Mouse (Mus musculus): ENCODE results near the gene Cpxm2. TPM values are rescaled to one million over a fixed set of nuclear protein-coding genes. Genes with fewer than 3 reads are reported as not detected.

Cpxm2 gene
- polyA plus RNA-seq, 1 experiment from 2014 or later, result 79.0 TPM

DNA sequence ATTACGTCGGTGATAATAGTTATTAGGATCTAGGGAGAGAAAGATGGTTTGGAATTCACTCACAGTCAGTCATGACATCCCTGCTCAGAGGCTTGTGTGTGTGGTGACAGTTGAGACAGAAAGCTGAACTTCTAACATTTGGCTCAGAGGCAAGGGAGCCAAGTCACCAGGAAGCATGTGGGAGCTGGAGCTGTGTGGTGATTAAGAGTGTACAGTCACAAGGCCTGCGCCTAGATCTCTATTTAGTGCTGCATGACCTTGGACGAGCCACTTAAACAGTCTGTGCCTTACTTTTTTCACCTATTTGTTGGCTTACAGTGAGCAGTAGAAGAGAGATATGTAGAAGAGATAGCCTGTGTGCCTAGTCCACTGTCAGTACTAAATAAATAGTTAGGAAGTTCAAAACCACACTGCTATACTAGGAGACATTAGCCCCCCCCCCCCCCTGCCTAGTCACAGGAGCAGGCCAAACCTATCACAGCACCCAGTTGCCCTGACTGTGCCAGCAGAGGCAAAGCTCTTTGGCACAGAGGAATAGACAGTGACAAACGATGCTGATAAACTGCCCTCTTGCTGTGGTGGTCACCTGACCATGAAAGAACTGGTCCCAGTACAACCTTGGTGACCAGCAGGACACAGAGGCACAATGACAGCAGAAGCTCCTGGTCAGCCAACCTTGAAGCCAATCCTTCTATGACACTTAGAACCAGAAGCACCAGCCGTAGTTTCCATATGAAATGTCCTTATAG lies 83.5 kb downstream of the Cpxm2 start:
- Histone ChIP-seq H3K27me3 (no peaks in the 10 kb centered on the region), H3K27ac (no peak overlapping the region), H3K4me3 (no peak overlapping the region), H3K9me3 (no peaks in the 10 kb centered on the region), H3K4me1 (no peaks in the 10 kb centered on the region), H3K36me3 (no peaks in the 10 kb centered on the region), H3K9ac (no peak overlapping the region), H3K4me2 (no peak overlapping the region)
- ATAC-seq (ENCODE audit: insufficient number of reproducible peaks, low FRiP score, low TSS enrichment, low read depth), result no peak
- 87% methylated on average over 6 of the region's 6 CpGs for WGBS

DNA sequence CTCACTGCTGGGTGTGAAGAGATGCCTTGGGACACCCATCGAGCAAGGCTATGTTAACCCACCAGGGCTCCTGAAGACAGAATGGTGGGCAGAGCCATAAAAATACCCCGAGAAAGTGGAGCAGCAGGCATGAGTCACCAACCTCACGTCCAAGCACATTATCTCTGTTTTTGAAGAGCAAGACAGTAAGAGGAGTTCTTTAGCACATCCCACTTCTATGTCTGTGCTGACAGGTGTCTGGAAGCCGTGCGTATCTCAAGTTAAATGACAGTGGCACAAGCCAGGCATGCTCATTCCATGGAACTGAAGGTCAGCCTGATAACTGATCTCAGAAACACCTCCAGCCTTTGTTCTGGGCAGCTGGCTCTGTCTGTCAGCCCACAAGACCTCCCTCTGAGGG lies 86.6 kb downstream of the Cpxm2 start:
- H3K27ac ChIP-seq, result no peak overlapping the region
- no peak for ATAC-seq (ENCODE audit: insufficient number of reproducible peaks, low FRiP score, low TSS enrichment, low read depth)
- no peaks in the 10 kb centered on the region for H3K9me3 ChIP-seq
- H3K4me2 ChIP-seq, result no peak overlapping the region
- no peak overlapping the region for H3K4me3 ChIP-seq
- H3K9ac ChIP-seq, result no peak overlapping the region
- H3K27me3 ChIP-seq, result no peaks in the 10 kb centered on the region
- H3K4me1 ChIP-seq, result no peaks in the 10 kb centered on the region
- H3K36me3 ChIP-seq, result no peaks in the 10 kb centered on the region
- WGBS, result 81% methylated on average over 5 of the region's 5 CpGs

DNA sequence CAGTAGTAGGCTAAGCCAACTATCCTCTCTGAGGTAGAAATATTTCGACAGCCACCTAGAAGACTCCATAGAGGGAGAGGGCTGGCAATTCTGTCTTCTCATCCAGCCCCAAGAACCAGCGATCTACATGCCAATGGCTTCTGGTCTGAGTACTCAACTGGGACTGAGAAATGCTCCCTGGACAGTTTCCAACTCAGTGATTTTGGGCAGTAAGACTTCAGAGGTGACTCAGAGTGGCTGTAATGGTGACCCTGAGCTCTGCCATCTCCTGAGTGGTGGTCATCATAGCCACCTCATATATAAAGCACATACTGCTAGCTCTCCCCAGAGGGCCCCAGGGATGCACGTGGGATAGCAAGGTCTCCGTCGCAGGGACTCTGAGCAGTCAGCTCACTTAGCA lies 87.0 kb downstream of the Cpxm2 start:
- no peaks in the 10 kb centered on the region for H3K4me1 ChIP-seq
- no peak overlapping the region for H3K4me2 ChIP-seq
- WGBS, result 76% methylated on average over 5 of the region's 5 CpGs
- no peak overlapping the region for H3K9ac ChIP-seq
- ATAC-seq (ENCODE audit: insufficient number of reproducible peaks, low FRiP score, low TSS enrichment, low read depth), result no peak
- no peak overlapping the region for H3K4me3 ChIP-seq
- no peaks in the 10 kb centered on the region for H3K27me3 ChIP-seq
- H3K9me3 ChIP-seq, result no peaks in the 10 kb centered on the region
- no peaks in the 10 kb centered on the region for H3K36me3 ChIP-seq
- no peak overlapping the region for H3K27ac ChIP-seq

DNA sequence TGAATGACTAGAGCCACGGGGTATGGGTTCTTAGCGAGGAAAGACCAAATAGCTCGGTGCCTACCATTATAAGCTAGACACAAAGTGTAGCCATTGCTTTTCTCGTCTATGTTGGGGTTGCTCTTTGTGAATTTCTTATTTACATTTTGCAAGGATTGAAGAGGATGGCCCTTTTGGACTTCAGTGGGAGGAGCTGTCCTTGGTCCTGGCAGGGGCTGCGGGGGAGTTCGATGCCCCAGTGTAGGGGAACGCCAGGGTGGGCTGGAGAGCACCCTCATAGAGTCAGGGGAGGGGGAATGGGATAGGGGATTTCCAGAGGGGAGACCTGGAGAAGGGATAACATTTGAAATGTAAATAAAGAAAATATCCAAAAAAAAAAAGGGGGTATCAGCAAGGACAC lies 94.4 kb downstream of the Cpxm2 start:
- no peaks in the 10 kb centered on the region for H3K4me1 ChIP-seq
- no peak for ATAC-seq (ENCODE audit: insufficient number of reproducible peaks, low FRiP score, low TSS enrichment, low read depth)

DNA sequence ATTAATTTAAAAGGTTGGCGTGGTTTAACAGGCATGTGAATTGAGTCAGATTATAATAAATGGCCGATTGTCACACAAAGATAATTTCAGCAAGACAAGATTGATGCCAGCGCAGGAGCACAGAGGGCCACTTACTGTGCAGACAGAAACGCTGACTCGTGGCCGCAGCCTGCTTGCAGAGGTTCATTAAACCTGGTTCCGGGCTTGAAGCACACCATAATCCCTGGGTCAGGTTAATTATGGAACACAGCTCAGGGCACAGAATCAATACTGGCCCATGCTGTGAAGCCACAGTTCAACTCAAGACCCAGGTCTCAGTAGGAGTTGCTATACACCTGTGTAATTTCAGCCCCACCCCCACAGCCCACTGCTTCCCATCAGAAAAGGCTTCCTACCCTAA lies 98.0 kb downstream of the Cpxm2 start:
- no peak overlapping the region for H3K4me3 ChIP-seq
- no peaks in the 10 kb centered on the region for H3K9me3 ChIP-seq
- H3K27me3 ChIP-seq, result no peaks in the 10 kb centered on the region
- no peak for ATAC-seq (ENCODE audit: insufficient number of reproducible peaks, low FRiP score, low TSS enrichment, low read depth)
- no peak overlapping the region for H3K9ac ChIP-seq
- H3K4me2 ChIP-seq, result no peak overlapping the region
- H3K27ac ChIP-seq, result no peak overlapping the region
- WGBS, result 39% methylated on average over 7 of the region's 7 CpGs
- H3K36me3 ChIP-seq, result 0 out of 2 replicates have a peak, but pooled peaks cover 5% of the 10 kb centered on the region
- no peaks in the 10 kb centered on the region for H3K4me1 ChIP-seq

More for the DNA sequence above, 94.4 kb downstream of the Cpxm2 start:
- no peak overlapping the region for H3K9ac ChIP-seq
- H3K27ac ChIP-seq, result no peak overlapping the region
- 74% methylated on average over 7 of the region's 7 CpGs for WGBS
- H3K9me3 ChIP-seq, result no peaks in the 10 kb centered on the region
- no peaks in the 10 kb centered on the region for H3K36me3 ChIP-seq
- H3K4me3 ChIP-seq, result no peak overlapping the region
- no peaks in the 10 kb centered on the region for H3K27me3 ChIP-seq
- H3K4me2 ChIP-seq, result no peak overlapping the region

DNA sequence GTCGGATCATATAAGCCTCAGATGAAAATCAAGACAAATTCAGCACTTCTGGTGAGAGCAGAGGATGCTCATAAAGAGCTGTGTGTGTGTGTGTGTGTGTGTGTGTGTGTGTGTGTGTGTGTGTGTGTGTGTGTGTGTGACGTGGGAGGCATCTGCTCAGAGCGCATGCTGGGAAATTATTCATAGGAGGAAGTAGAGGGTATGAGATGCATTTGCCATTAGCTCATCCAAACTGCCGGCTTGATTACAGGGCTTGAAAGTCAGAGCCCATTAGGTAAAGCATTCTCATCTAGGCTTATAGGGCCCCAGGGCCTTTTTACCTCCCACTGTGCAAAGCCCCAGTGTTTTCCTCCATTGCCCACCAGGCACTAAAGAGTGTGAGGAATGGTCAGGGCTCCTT lies 107.9 kb downstream of the Cpxm2 start:
- Histone ChIP-seq H3K4me1 (no peaks in the 10 kb centered on the region), H3K4me3 (no peak overlapping the region), H3K36me3 (no peaks in the 10 kb centered on the region), H3K4me2 (no peak overlapping the region), H3K27me3 (no peaks in the 10 kb centered on the region), H3K9ac (no peak overlapping the region), H3K27ac (no peak overlapping the region), H3K9me3 (no peaks in the 10 kb centered on the region)
- ATAC-seq (ENCODE audit: insufficient number of reproducible peaks, low FRiP score, low TSS enrichment, low read depth), result no peak
- 30% methylated on average over 4 of the region's 4 CpGs for WGBS

DNA sequence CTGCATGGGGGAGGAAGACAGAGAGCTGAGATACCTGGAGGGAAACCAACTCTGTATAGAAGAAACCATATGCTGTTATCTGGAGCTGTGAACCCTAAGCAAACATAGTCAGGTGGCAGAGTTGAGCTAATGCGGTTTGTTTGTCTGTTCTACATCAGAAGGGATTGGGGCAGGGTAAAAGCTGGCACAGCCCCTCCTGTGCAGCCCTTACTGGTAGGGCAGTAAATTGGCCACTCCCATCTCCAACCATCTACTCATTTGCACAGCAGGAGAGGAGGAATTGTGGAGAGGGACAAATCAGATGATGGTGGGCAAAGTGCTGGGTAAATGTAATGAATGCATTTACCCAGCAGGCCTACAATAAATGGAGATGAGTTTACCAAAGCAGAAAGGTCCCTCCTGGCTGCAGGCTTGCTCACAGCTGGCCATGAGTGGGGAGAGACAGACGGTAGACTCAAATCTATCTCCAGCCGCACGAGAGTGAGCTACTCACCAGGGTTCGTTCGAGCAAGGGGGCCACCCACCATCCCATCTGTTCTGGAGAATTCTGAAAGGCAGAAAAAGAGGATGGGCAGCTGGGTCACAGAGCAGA lies 122.5 kb downstream of the Cpxm2 start:
- Histone ChIP-seq H3K27me3 (no peaks in the 10 kb centered on the region), H3K4me3 (no peak overlapping the region), H3K9me3 (no peaks in the 10 kb centered on the region), H3K4me2 (no peak overlapping the region), H3K9ac (no peak overlapping the region), H3K27ac (no peak overlapping the region), H3K36me3 (no peaks in the 10 kb centered on the region), H3K4me1 (peaks cover 8% of the 10 kb centered on the region; the same call in 1 of the 2 replicates)
- ATAC-seq (ENCODE audit: insufficient number of reproducible peaks, low FRiP score, low TSS enrichment, low read depth), result no peak
- 38% methylated on average over 6 of the region's 6 CpGs for WGBS

DNA sequence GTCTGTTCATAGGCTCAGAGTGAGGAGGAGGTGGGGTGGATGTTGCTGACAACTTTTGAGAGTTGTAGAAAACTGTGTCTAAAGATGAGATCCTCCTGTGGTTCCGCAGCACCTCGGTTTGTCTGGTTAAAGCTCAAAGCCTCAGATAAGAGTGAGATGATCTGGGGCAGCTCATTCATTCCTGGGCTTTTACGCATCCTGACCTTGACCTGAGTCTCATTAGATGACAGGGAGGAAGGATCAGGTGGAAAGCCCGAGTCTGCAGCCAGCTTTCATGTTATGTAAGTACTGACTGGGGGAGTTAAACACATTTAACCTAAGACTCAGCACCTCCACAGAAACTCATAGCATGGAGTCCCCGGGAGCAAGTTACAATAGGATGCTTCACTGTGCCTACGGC lies 127.9 kb downstream of the Cpxm2 start:
- no peaks in the 10 kb centered on the region for H3K27me3 ChIP-seq
- peaks cover 8% of the 10 kb centered on the region; the same call in 1 of the 2 replicates for H3K4me1 ChIP-seq
- WGBS, result 57% methylated on average over 6 of the region's 6 CpGs
- no peak for ATAC-seq (ENCODE audit: insufficient number of reproducible peaks, low FRiP score, low TSS enrichment, low read depth)
- H3K9ac ChIP-seq, result no peak overlapping the region
- no peak overlapping the region for H3K27ac ChIP-seq
- H3K4me3 ChIP-seq, result no peak overlapping the region
- no peaks in the 10 kb centered on the region for H3K36me3 ChIP-seq
- H3K4me2 ChIP-seq, result no peak overlapping the region
- no peaks in the 10 kb centered on the region for H3K9me3 ChIP-seq

DNA sequence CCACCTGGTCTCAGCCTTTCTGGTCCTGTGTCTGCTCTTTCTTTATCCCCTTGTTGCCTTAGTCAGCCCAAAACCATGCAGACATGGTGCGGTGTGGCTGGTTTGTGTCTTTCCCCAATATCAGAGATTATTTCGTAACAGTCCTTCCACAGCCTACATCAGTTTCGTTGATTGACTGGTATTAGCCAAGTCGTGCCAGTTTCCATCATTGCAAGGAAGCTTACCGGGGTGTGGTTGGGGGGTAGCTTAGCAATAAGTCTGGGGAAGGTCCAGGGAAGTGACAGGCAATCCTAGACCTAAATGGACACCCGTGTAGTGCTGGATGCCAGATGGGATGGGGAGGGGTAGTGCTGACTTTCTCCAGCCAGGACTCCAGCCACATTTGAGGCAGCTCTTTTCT lies 128.9 kb downstream of the Cpxm2 start:
- 64% methylated on average over 6 of the region's 6 CpGs for WGBS
- no peak overlapping the region for H3K4me2 ChIP-seq
- ATAC-seq (ENCODE audit: insufficient number of reproducible peaks, low FRiP score, low TSS enrichment, low read depth), result no peak
- peaks cover 6% of the 10 kb centered on the region; the same call in 1 of the 2 replicates for H3K4me1 ChIP-seq
- H3K9me3 ChIP-seq, result no peaks in the 10 kb centered on the region
- H3K27me3 ChIP-seq, result no peaks in the 10 kb centered on the region
- no peak overlapping the region for H3K4me3 ChIP-seq
- no peak overlapping the region for H3K27ac ChIP-seq
- no peaks in the 10 kb centered on the region for H3K36me3 ChIP-seq
- H3K9ac ChIP-seq, result no peak overlapping the region

DNA sequence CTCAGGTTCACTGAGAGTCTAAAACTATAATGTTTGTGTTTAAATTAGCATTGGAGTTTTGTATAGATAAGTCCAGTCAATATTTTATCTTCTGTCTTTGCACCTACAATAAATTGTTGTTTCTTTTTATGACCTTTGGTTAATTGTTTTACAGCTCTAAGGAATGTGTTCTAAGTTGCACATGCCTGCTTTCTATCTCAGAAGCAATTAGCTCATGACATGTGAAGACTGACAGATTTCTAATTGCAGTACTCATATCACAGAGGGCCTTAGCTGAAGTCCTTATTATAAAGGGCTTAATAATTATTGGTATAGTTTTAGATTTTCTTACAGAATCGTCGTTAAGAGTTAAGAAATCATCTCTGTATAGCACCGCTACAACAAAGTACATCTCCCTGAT lies 138.6 kb downstream of the Cpxm2 start:
- Histone ChIP-seq H3K27ac (no peak overlapping the region), H3K27me3 (no peaks in the 10 kb centered on the region), H3K4me3 (no peak overlapping the region), H3K4me2 (no peak overlapping the region), H3K9me3 (no peaks in the 10 kb centered on the region), H3K36me3 (no peaks in the 10 kb centered on the region), H3K9ac (no peak overlapping the region), H3K4me1 (no peaks in the 10 kb centered on the region)
- ATAC-seq (ENCODE audit: insufficient number of reproducible peaks, low FRiP score, low TSS enrichment, low read depth), result no peak
- 58% methylated on average over 3 of the region's 3 CpGs for WGBS

DNA sequence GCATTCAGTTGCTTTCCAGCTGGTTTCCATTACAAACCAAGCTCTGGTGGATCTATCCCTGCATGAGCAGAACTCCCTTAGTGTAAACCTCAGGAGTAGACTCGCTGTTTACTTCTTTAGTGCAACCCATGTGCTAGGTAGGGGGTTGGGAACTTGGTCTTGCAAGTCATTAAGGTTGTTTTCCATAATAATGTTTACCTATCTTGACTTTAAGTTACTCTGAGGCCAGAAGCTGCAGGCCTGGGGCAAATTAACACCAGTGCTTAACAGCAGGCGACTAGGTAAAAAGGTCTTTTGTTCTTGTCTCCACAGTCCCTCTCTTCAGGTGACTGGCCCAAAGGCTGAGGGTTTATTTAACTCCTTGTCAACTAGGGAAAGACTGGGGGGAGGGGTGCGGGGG lies 139.3 kb downstream of the Cpxm2 start:
- Histone ChIP-seq H3K9ac (no peak overlapping the region), H3K27ac (no peak overlapping the region), H3K9me3 (no peaks in the 10 kb centered on the region), H3K4me3 (no peak overlapping the region), H3K4me2 (no peak overlapping the region), H3K27me3 (no peaks in the 10 kb centered on the region), H3K36me3 (no peaks in the 10 kb centered on the region), H3K4me1 (no peaks in the 10 kb centered on the region)
- ATAC-seq (ENCODE audit: insufficient number of reproducible peaks, low FRiP score, low TSS enrichment, low read depth), result no peak
- whole genome bisulfite sequencing, result 5% methylated on average over 3 of the region's 3 CpGs

DNA sequence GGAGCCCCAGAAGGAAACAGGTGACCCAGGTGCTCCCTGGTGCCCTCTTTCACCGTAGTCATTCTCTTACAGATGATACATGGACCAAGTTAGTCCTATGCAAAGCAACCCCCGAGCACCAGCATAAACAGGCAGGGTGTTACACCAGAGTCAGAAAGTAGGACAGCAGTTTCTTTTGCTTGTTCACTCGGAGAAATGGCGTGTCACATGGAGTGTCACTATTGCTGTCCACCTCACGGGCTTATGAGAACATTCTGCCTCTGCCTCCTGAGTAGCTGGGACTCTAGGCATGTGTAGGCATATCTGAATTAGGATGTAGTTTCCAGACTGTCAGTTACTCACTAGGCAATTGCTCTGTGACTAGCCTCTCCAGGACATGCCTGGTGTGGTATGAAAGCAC lies 140.6 kb downstream of the Cpxm2 start:
- no peak for ATAC-seq (ENCODE audit: insufficient number of reproducible peaks, low FRiP score, low TSS enrichment, low read depth)
- Histone ChIP-seq H3K4me2 (no peak overlapping the region), H3K9ac (no peak overlapping the region), H3K4me1 (no peaks in the 10 kb centered on the region; the same call in 1 of the 2 replicates), H3K9me3 (no peaks in the 10 kb centered on the region), H3K27ac (no peak overlapping the region), H3K36me3 (no peaks in the 10 kb centered on the region), H3K4me3 (no peak overlapping the region), H3K27me3 (no peaks in the 10 kb centered on the region)
- 79% methylated on average over 5 of the region's 5 CpGs for WGBS
